Mouse (Mus musculus) stomach, postnatal 0 days (tissue): ENCODE results near the gene Fam189a1.

Experiments
- CTCF ChIP-seq: IDR thresholded peaks from 2 replicates; pipeline ENCODE4 v1.5.1; 2016; ENCODE audit warnings: antibody characterized with exemption, low read depth, mild to moderate bottlenecking, moderate library complexity
- EP300 ChIP-seq: optimal IDR thresholded peaks from 2 replicates; pipeline ENCODE3; 2016; ENCODE audit warnings: antibody characterized with exemption

- TF ChIP-seq CTCF (no peak), EP300 (no peak)
These were observed 32.6 kb downstream of the Fam189a1 start for GRCm38 (mm10) chr7:65123766-65124165.
